Mouse (Mus musculus): ENCODE data around the gene Tex21.
"Not testable (repeated sequence)": the region's sequence is repeated elsewhere in the genome, so short reads cannot be mapped to it uniquely, and the experiment has no call there.

Gene Tex21

DNA sequence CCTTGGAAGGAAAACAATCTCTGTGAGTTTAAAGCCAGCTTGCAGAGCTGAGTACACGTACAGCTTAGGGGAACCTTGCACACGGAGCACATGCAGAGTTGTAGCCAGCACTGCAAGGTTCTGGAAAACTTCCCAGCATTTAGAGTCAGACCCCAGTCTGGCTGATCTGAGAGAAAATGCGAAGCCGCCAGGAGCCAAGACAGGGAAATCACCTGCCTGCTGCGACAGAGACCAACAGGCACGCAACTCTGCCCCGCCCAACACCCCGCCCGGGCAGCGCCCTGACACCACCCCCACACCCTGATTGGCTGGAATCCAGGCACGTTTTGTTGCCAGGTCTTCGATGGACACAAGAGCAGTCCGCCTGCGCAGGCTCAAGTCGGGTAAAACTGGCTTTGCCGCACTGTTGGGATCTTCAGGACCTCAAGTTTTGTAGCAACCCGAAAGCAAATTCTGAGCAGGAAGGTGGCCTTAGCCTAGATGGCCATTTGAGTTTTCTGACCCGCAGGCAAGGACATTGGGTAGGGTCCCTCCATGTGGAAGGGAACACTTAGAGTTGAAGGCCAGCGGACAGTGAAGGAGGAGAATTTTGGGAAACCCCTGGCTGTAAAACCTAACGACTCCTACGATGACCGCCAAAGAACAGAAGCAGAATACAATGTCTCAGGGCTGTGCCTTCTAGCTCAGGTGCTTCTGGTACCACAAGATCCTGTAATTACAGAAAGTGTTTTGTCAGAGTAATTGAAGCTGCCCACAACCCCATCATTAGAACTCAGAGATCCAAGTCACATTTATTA lies 50.4 kb downstream of the Tex21 start:
- peak; percentile 76 for DNase-seq (ENCODE audit: low spot score)

- DNase-seq (ENCODE audit: low spot score), result no peak
These were observed 52.0 kb downstream of the Tex21 start for GRCm38 (mm10) chr12:76194526-76194925.

DNA sequence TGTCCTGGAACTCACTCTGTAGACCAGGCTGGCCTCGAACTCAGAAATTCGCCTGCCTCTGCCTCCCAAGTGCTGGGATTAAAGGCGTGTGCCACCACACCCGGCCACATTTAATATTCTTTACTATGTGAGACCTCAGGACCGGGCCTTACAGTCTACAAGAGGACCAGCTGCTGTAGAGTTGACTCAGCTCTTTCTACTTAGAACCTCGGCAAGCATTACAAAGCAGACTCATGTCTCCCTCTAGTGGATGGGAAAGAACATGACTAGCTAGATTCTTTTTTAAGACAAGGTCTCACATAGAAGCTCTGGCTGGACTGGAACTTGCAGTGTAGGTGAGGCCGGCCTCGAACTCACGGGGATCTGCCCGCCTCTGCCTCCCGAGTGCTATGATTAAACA lies 55.6 kb downstream of the Tex21 start:
- peak; percentile 49 for DNase-seq (ENCODE audit: low spot score)

DNA sequence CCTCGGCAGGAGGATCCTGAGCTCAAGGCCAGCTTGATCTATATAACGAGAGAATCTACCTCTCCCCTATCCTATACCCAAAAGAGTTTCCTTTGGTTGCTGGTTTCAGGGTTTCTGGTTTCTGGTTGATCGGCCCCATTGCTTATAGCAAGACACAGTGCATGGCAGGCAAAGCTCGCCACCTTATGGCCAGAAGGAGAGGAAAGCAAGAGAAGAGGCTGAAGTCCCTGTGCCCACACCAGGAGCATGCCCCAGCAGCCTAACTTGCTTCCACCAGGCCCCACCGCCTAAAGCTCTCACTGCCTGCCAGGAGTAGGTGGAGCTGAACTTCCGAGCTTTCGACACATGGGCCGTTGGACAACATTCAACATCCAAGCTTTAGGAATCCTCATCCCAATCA lies 58.7 kb downstream of the Tex21 start:
- DNase-seq (ENCODE audit: low spot score), result no peak

GRCm38 (mm10) chr12:76186473-76186872 lies 60.1 kb downstream of the Tex21 start:
- no peak for DNase-seq (ENCODE audit: low spot score)

DNA sequence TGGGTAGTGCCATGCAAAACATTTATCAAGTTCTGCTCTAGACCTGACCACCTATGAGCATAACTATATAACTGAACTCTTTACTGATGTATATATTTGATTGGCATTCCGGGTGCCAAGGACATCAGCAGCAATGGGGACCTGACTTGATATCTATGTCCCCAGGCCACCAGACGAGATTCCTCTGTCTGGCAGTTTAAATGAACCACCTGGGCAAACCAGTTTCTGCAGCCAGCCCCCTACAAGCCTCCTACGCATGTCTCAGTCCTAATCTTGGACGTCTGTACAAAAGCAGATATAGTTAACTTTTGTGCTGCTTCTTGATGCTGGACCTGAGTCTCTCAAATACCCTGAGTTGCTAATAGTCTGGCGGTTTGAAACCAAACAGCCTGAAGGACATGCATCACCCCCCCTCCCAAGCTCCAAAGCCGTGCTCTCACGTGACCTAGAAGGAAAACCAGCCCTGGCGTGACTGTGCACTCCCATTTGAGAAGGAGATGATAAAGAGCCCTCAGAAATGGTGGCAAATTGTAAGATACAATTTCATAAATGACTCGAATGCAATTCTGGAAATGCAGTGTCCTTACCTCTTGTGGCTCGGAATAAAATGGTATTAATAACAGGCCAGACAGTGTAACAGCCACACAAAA lies 61.3 kb downstream of the Tex21 start:
- no peak for DNase-seq (ENCODE audit: low spot score)

GRCm38 (mm10) chr12:76184271-76184670 lies 62.3 kb downstream of the Tex21 start:
- no peak for DNase-seq (ENCODE audit: low spot score)

DNA sequence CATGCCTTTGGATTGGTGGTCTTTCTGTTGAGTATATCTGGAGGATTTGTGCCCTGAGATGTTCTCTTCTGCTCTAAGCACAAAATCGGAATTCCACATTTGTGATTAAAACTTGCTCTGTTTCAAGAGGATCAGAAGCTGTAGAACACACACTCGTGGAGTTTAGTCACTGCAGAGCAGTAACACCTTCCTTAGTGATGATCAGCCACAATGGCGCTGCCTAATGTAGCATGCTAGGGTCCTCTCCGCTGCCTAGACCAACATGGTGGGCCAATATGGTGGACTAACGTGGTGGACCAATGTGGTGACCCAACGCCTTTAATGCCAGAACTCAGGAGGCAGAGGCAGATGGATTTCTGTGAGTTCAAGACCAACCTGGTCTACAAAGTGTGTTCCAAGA lies 63.7 kb downstream of the Tex21 start:
- no peak for DNase-seq (ENCODE audit: low spot score)

DNA sequence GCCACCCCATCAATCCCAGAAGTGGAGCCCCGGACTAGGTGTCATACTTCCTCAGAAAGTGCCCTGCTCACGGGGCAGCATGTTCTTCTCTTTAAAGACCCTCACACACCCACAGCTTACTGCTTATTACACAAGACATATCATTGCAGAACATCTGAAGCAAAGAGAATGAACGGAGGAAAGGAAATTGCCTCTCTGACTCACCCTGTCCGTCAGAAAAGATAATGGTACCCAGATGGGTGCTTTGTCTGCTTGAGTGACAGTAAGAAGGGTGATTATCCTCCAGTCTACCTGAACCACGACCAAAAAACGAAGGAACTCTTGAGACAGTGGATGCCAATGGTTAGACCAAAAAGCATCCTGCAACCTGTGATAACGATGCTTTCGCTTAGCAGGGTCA lies 65.1 kb downstream of the Tex21 start:
- no peak for DNase-seq (ENCODE audit: low spot score)

DNA sequence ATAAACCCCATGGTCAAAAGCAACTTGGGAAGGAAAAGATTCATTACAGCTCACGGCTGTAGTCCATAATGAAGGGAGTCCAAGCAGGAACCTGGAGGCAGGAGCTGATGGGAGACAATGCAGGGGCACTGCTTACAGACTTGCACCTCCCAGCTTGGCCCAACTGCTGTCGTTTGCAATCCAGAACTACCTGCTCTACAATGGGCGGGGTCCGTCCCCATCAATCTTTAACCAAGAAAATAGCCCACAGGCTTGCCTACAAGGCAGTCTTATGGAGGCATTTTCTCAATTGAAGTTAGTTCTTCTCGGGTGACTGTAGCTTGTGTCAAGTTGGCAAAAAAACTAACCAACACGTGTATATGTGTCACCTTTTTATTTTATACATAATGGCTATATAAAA lies 66.1 kb downstream of the Tex21 start:
- no peak for DNase-seq (ENCODE audit: low spot score)

DNA sequence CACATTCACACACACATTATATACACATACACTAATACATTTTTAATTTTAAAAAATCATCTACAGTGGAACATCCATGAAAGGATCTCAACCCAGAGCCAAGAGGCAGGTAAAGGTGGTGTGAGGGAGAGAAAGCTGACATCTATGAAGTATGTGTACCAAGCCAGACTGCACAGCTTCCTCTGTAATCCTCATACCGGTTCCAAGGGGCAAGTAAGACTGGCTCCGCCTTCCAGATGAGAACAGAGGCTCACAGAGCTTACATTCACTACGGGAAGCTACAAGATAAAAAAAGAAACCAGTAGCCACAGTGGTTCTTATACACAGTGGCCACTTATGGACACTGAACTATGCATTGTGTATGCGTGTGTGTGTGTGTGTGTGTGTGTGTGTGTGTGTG lies 67.0 kb downstream of the Tex21 start:
- no peak for DNase-seq (ENCODE audit: low spot score)

DNA sequence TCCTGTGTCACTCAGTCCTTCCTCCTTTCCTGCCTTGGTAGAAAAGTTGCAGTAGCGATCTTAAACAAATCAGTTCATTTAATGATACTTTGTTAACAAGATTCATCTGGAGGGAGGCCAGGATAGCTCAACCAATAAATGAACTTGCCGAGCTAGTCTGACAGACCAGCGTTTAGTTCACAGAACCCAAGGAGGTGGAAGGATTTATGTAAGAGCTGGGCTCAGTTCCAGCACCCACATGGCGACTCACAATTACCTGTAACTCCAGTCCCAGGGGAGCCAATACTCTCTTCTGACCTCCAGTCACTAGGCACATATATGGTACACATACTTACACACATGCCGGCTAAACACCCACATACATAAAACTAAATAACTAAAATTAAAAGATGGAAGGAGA lies 67.5 kb downstream of the Tex21 start:
- DNase-seq (ENCODE audit: low spot score), result no peak

- DNase-seq (ENCODE audit: low spot score), result peak; percentile 26
These were observed 68.6 kb downstream of the Tex21 start for GRCm38 (mm10) chr12:76177864-76178518.

DNA sequence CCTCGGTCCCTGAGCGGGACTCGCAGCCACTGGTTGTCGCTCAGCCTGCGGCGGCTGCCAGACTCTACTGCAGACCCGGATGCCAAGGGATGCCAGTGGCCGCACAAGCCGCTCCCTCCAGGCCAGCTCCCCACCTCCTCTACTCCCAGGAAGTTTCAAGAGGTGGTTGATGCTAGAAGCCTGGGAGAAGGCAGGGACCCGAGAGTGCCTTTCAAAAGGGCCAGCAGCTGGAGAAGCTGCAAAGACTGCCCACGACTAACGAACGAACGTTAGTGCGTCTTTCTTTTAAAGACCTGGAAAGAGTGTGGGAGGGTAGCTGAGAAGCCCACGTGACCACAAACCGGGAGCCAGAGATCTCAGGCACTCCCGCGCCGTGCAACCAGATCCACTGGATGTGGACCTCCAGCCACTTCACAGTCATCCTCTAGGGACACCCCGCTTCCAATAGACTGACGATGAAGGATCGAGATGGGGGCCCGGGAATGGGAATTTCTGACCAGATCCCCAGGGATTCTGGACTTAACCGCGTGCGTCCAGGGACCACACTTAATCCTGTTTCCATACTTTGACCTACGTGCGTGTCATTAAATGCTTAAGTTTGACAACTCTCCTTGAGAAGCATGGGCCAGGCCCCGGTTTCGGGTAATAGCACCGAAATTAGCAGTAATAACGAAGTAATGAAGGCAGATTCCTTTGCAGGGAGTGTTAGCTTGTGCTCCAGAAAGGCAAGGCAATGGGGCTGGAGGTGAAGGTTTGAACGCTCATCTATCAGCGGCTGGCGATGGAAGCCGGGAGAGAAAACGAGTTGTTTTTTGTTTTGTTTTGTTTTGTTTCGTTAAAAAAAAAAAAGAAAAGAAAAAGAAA lies 69.3 kb downstream of the Tex21 start, which contains the start of gene Esr2:
Esr2 (minus strand) TSS at position 260 of the 864 bp plus-strand sequence.
- DNase-seq (ENCODE audit: low spot score), result no peak

GRCm38 (mm10) chr12:76165641-76166040 lies 80.9 kb downstream of the Tex21 start:
- no peak for DNase-seq (ENCODE audit: low spot score)

- not testable (repeated sequence) for DNase-seq (ENCODE audit: low spot score)
These were observed 94.2 kb downstream of the Tex21 start for GRCm38 (mm10) chr12:76152389-76152788.

All from c-Kit-positive CD71-positive TER-119-positive erythroid progenitor cells, embryonic 14.5 days (primary cell).